Mouse (Mus musculus): ENCODE results near the gene Hbq1a.
A peak's percentile ranks its signal among the peaks of the same experiment; 100 is the strongest.
"Not testable (repeated sequence)": the region's sequence is repeated elsewhere in the genome, so short reads cannot be mapped to it uniquely, and the experiment has no call there.

Hbq1a gene

GRCm38 (mm10) chr11:32299865-32300264, at the start of gene Hbq1a:
Gene Hbq1a (plus strand): TSS chr11:32300069.
- peak; percentile 36 for DNase-seq (ENCODE audit: low read depth, low spot score)

GRCm38 (mm10) chr11:32250880-32251763, 48.7 kb upstream of the Hbq1a start:
- DNase-seq (ENCODE audit: low read depth, low spot score) = no peak

- DNase-seq (ENCODE audit: low read depth, low spot score) = no peak
Measured at GRCm38 (mm10) chr11:32253121-32253520, 46.7 kb upstream of the Hbq1a start.

- DNase-seq (ENCODE audit: low read depth, low spot score) = no peak
Measured at GRCm38 (mm10) chr11:32256146-32256545, 43.7 kb upstream of the Hbq1a start.

GRCm38 (mm10) chr11:32256566-32256965, 43.3 kb upstream of the Hbq1a start:
- DNase-seq (ENCODE audit: low read depth, low spot score) = no peak

- DNase-seq (ENCODE audit: low read depth, low spot score) = no peak
Measured at GRCm38 (mm10) chr11:32262674-32263415, 37.0 kb upstream of the Hbq1a start.

GRCm38 (mm10) chr11:32265117-32265738, 34.6 kb upstream of the Hbq1a start:
- DNase-seq (ENCODE audit: low read depth, low spot score) = no peak

GRCm38 (mm10) chr11:32266194-32266593, 33.7 kb upstream of the Hbq1a start:
- DNase-seq (ENCODE audit: low read depth, low spot score) = no peak

GRCm38 (mm10) chr11:32266776-32267175, 33.1 kb upstream of the Hbq1a start:
- peak; percentile 51 for DNase-seq (ENCODE audit: low read depth, low spot score)

- peak; percentile 96 for DNase-seq (ENCODE audit: low read depth, low spot score)
Measured at GRCm38 (mm10) chr11:32267188-32267884, 32.5 kb upstream of the Hbq1a start, which contains the start of gene Nprl3. Gene Nprl3 (minus strand): TSS chr11:32267707.

- no peak for DNase-seq (ENCODE audit: low read depth, low spot score)
Measured at GRCm38 (mm10) chr11:32267964-32268363, 31.9 kb upstream of the Hbq1a start.

- DNase-seq (ENCODE audit: low read depth, low spot score) = no peak
Measured at GRCm38 (mm10) chr11:32268952-32269351, 30.9 kb upstream of the Hbq1a start.

- peak; percentile 40 for DNase-seq (ENCODE audit: low read depth, low spot score)
Measured at GRCm38 (mm10) chr11:32271178-32271577, 28.7 kb upstream of the Hbq1a start.

GRCm38 (mm10) chr11:32276347-32276746, 23.5 kb upstream of the Hbq1a start, which contains the start of gene Hba-x:
Gene Hba-x (plus strand): TSS chr11:32276400.
- no peak for DNase-seq (ENCODE audit: low read depth, low spot score)

GRCm38 (mm10) chr11:32277736-32278457, 22.0 kb upstream of the Hbq1a start:
- DNase-seq (ENCODE audit: low read depth, low spot score) = no peak

- no peak for DNase-seq (ENCODE audit: low read depth, low spot score)
Measured at GRCm38 (mm10) chr11:32278458-32278957, 21.4 kb upstream of the Hbq1a start.

- DNase-seq (ENCODE audit: low read depth, low spot score) = no peak
Measured at GRCm38 (mm10) chr11:32280646-32281045, 19.2 kb upstream of the Hbq1a start.

- no peak for DNase-seq (ENCODE audit: low read depth, low spot score)
Measured at GRCm38 (mm10) chr11:32281416-32282144, 18.3 kb upstream of the Hbq1a start.

- DNase-seq (ENCODE audit: low read depth, low spot score) = not testable (repeated sequence)
Measured at GRCm38 (mm10) chr11:32283091-32283777, 16.6 kb upstream of the Hbq1a start, which contains the start of gene Hba-a1. Gene Hba-a1 (plus strand): TSS chr11:32283511.

All from A20 (cell line).